Mouse (Mus musculus): ENCODE measurements around the gene Mb21d2.

GRCm38 (mm10) chr16:28929686-28930291 lies 316 bp upstream of the Mb21d2 start:
- TF ChIP-seq TAL1 (IDR thresholded peaks at IDR 0.05; ENCODE audit: low read length) (no peak), GATA1 (IDR thresholded peaks at IDR 0.05; ENCODE audit: low read length) (no peak)
